Mouse (Mus musculus): ENCODE measurements around the gene Pou2f2. TPM values are rescaled to one million over a fixed set of nuclear protein-coding genes. Genes with fewer than 3 reads are reported as not detected.
A peak's percentile ranks its signal among the peaks of the same experiment; 100 is the strongest.

Gene Pou2f2
- polyA plus RNA-seq, 1 experiment from 2014 or later, result 4.2 TPM

DNA sequence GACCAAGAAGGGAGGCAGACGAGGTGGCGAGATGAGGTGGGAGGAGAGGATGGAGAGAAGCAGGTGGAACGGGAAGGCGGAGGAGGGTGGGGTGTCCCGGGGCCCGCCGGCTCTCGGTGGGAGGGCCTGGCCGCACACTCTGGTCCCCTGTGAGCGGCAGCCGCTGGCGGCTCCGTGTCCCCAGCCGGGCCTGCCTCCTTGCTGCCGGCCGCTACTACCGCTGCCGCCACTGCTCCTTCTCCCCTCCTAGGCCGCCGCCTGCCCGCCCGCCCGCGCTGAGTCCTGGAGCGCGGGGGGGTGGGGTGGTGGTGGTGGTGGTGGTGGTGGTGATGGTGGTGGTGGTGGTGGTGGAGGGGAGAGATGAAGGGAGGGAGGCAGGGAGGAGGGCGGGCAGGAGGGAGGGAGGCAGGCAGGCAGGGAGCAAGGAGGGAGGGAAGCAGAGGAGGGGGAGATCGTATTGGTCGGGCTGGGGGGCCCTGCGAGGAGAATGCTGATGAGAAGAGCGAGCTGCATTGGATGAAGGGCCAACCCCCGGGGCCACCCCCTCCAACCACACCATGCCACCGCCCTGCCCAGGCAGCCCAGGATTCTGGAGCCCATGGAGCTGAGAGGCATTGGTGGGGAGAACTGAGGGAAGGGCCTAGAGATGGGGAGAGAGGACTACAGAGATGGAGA is 106.7 kb downstream of the Pou2f2 start:
- Histone ChIP-seq H3K36me3 (replicated peaks; ENCODE audit: control insufficient read depth, insufficient read depth, low read depth, low read length) (no peaks in the 10 kb centered on the region; the same call in 1 of the 2 replicates), H3K4me1 (ENCODE audit: control insufficient read depth, insufficient read depth, low read length) (no peaks in the 10 kb centered on the region), H3K4me2 (ENCODE audit: low read depth, low read length) (peak overlapping the region; percentile 96), H3K27me3 (ENCODE audit: control insufficient read depth, insufficient read depth, low read length) (no peaks in the 10 kb centered on the region), H3K4me3 (ENCODE audit: low read depth, low read length) (peak overlapping the region; percentile 53), H3K9ac (replicated peaks; ENCODE audit: low read length) (peak overlapping the region; percentile 87), H3K27ac (replicated peaks; ENCODE audit: low read depth, low read length) (peak overlapping the region; percentile 84), H3K9me3 (replicated peaks; ENCODE audit: control insufficient read depth, low read length) (no peaks in the 10 kb centered on the region)
- ATAC-seq (replicated peaks; ENCODE audit: insufficient number of reproducible peaks, low FRiP score, low TSS enrichment, low read depth) (0 out of 2 replicates have a peak, but pooled peaks have one; percentile 14), DNase-seq (ENCODE audit: low spot score) (peak; percentile 66)
- under 1% methylated on average over 19 of the region's 33 CpGs for WGBS

DNA sequence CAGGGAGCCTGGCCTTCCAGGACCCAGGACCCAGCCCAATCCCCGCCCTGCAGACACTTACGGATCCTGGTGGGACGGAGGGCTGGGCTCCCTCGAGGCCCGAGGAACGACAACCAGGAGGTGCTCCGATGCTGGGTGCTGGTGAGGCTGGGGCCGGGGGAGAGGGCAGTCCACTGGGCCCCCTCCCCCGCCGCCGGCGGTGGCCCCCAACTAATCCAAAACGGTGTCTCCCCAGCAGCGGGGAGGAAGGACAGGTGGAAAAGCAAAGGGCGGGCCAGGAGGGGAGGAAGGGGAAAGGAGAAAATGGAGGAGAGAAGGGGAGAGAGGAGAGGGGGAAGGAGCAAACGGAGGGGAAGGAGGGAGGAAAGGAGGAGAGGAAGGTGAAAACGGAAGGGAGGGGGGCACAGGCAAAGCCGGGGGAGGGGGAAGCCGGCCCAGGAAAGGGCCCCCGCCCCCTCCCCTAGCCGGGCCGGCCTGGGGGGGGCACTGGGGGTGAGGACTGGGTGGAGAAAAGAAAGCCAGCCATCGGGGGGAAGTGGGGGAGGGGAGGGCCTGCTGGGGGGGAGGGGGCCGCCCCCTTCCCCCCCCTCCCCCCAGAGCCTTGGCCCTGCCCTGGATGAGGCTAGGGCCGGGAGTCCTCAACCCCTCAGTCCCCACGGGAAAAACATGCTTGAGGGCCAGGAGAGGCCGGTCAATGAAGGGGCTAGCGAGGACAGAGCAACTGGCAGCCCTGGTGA is 107.4 kb downstream of the Pou2f2 start, which contains the start of the genes Grik5 and Zfp574:
TSS of gene Grik5 (minus strand) at position 368 of the 737 bp plus-strand sequence.
TSS of gene Zfp574 (plus strand) at position 589 of the 737 bp plus-strand sequence.
- Histone ChIP-seq H3K27me3 (ENCODE audit: control insufficient read depth, insufficient read depth, low read length) (no peaks in the 10 kb centered on the region), H3K4me1 (ENCODE audit: control insufficient read depth, insufficient read depth, low read length) (no peaks in the 10 kb centered on the region), H3K27ac (replicated peaks; ENCODE audit: low read depth, low read length) (peak within 1 kb of the TSS; percentile 84), H3K4me2 (ENCODE audit: low read depth, low read length) (peak within 1 kb of the TSS; percentile 96), H3K4me3 (ENCODE audit: low read depth, low read length) (peak within 1 kb of the TSS; percentile 53), H3K9me3 (replicated peaks; ENCODE audit: control insufficient read depth, low read length) (no peaks in the 10 kb centered on the region), H3K9ac (replicated peaks; ENCODE audit: low read length) (peak within 1 kb of the TSS; percentile 87), H3K36me3 (replicated peaks; ENCODE audit: control insufficient read depth, insufficient read depth, low read depth, low read length) (no peaks in the 10 kb centered on the region; the same call in 1 of the 2 replicates)
- DNase-seq (ENCODE audit: low spot score) (peak; percentile 28), ATAC-seq (replicated peaks; ENCODE audit: insufficient number of reproducible peaks, low FRiP score, low TSS enrichment, low read depth) (no peak)
- WGBS, result under 1% methylated on average over 25 of the region's 28 CpGs

DNA sequence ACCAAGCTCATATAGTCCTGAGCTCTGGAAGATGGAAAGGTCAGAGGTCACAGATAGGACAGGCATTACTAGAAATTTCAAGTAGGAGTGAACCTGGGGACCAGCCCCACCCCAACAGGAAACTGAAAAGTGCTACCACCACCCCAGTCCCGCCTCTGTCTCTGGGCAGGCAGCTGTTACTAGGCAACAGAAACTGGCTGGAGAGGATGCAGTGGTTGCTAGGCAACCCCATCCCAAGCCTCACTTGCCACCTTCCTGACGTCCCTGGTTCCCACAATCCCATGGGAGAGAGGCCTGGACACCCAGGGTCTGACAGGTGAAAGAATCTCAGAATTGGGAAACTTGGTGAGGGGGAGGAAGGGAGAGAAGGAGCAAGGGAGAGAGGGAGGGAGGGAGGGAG is 110.8 kb downstream of the Pou2f2 start:
- Histone ChIP-seq H3K9me3 (replicated peaks; ENCODE audit: control insufficient read depth, low read length) (no peaks in the 10 kb centered on the region), H3K27ac (replicated peaks; ENCODE audit: low read depth, low read length) (no peak overlapping the region), H3K27me3 (ENCODE audit: control insufficient read depth, insufficient read depth, low read length) (no peaks in the 10 kb centered on the region), H3K4me1 (ENCODE audit: control insufficient read depth, insufficient read depth, low read length) (no peaks in the 10 kb centered on the region), H3K9ac (replicated peaks; ENCODE audit: low read length) (no peak overlapping the region), H3K4me3 (ENCODE audit: low read depth, low read length) (no peak overlapping the region), H3K4me2 (ENCODE audit: low read depth, low read length) (no peak overlapping the region), H3K36me3 (replicated peaks; ENCODE audit: control insufficient read depth, insufficient read depth, low read depth, low read length) (no peaks in the 10 kb centered on the region; the same call in none of the 2 replicates)
- 8% methylated on average over 2 of the region's 2 CpGs for WGBS
- no peak for ATAC-seq (replicated peaks; ENCODE audit: insufficient number of reproducible peaks, low FRiP score, low TSS enrichment, low read depth)
- DNase-seq (ENCODE audit: low spot score), result peak; percentile 40

- Histone ChIP-seq H3K36me3 (replicated peaks; ENCODE audit: control insufficient read depth, insufficient read depth, low read depth, low read length) (no peaks in the 10 kb centered on the region; the same call in none of the 2 replicates), H3K27ac (replicated peaks; ENCODE audit: low read depth, low read length) (no peak overlapping the region)
- WGBS, result 91% methylated on average over 22 of the region's 22 CpGs
These were observed 111.4 kb downstream of the Pou2f2 start for GRCm38 (mm10) chr7:25067909-25068656.

DNA sequence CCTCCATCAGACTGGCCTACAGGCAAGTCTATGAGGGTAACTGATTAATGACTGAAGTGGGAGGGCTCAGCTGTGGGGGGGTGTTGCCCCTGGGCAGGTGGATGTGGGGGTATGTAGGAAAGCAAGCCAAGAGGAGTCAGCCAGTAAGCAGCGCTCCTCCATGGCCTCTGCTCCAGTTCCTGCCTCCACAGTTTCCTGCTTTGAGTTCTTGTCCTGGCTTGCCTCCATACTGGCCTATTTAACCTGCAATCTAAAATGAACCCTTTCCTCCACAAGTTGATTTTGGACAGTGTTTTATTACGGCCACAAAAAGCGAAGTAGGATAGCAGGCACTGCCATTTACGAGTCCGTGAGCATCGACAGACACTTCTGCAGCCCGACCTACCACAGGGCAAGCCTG is 112.2 kb downstream of the Pou2f2 start:
- WGBS, result 95% methylated on average over 7 of the region's 7 CpGs
- Histone ChIP-seq H3K27me3 (ENCODE audit: control insufficient read depth, insufficient read depth, low read length) (no peaks in the 10 kb centered on the region), H3K9me3 (replicated peaks; ENCODE audit: control insufficient read depth, low read length) (no peaks in the 10 kb centered on the region), H3K27ac (replicated peaks; ENCODE audit: low read depth, low read length) (no peak overlapping the region), H3K4me1 (ENCODE audit: control insufficient read depth, insufficient read depth, low read length) (no peaks in the 10 kb centered on the region), H3K36me3 (replicated peaks; ENCODE audit: control insufficient read depth, insufficient read depth, low read depth, low read length) (peaks cover 4% of the 10 kb centered on the region), H3K4me2 (ENCODE audit: low read depth, low read length) (no peak overlapping the region), H3K9ac (replicated peaks; ENCODE audit: low read length) (no peak overlapping the region), H3K4me3 (ENCODE audit: low read depth, low read length) (no peak overlapping the region)
- DNase-seq (ENCODE audit: low spot score) (no peak), ATAC-seq (replicated peaks; ENCODE audit: insufficient number of reproducible peaks, low FRiP score, low TSS enrichment, low read depth) (no peak)

More at GRCm38 (mm10) chr7:25067909-25068656, 111.4 kb downstream of the Pou2f2 start:
- Histone ChIP-seq H3K4me3 (ENCODE audit: low read depth, low read length) (no peak overlapping the region), H3K4me1 (ENCODE audit: control insufficient read depth, insufficient read depth, low read length) (no peaks in the 10 kb centered on the region), H3K27me3 (ENCODE audit: control insufficient read depth, insufficient read depth, low read length) (no peaks in the 10 kb centered on the region), H3K4me2 (ENCODE audit: low read depth, low read length) (no peak overlapping the region), H3K9ac (replicated peaks; ENCODE audit: low read length) (no peak overlapping the region), H3K9me3 (replicated peaks; ENCODE audit: control insufficient read depth, low read length) (no peaks in the 10 kb centered on the region)
- ATAC-seq (replicated peaks; ENCODE audit: insufficient number of reproducible peaks, low FRiP score, low TSS enrichment, low read depth) (no peak), DNase-seq (ENCODE audit: low spot score) (no peak)

- Histone ChIP-seq H3K27ac (replicated peaks; ENCODE audit: low read depth, low read length) (no peak overlapping the region), H3K4me2 (ENCODE audit: low read depth, low read length) (no peak overlapping the region), H3K36me3 (replicated peaks; ENCODE audit: control insufficient read depth, insufficient read depth, low read depth, low read length) (peaks cover 4% of the 10 kb centered on the region), H3K4me1 (ENCODE audit: control insufficient read depth, insufficient read depth, low read length) (no peaks in the 10 kb centered on the region), H3K9me3 (replicated peaks; ENCODE audit: control insufficient read depth, low read length) (no peaks in the 10 kb centered on the region), H3K4me3 (ENCODE audit: low read depth, low read length) (no peak overlapping the region), H3K27me3 (ENCODE audit: control insufficient read depth, insufficient read depth, low read length) (no peaks in the 10 kb centered on the region), H3K9ac (replicated peaks; ENCODE audit: low read length) (no peak overlapping the region)
- DNase-seq (ENCODE audit: low spot score) (no peak), ATAC-seq (replicated peaks; ENCODE audit: insufficient number of reproducible peaks, low FRiP score, low TSS enrichment, low read depth) (no peak)
- 86% methylated on average over 8 of the region's 8 CpGs for WGBS
These were observed 115.6 kb downstream of the Pou2f2 start for GRCm38 (mm10) chr7:25063900-25064299.

DNA sequence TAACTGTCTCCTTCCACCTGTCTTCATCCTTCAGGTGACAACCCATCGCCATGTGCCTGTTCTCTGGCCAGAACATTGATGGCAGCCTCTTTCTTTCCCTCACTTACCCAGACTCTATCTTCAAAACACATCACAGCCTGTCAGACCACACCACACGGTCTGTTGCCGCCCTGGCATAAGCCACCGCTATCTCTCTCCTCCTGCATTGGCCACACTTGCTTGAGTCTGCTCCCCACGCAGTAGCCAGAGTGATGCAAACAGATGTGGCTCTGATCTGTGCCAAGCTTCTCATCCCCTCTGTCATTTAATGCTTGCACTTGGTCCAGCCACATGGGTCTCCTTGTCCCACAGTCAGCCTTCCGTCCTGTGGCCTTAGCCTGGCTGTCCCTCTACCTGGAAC is 116.2 kb downstream of the Pou2f2 start:
- Histone ChIP-seq H3K4me2 (ENCODE audit: low read depth, low read length) (no peak overlapping the region), H3K4me1 (ENCODE audit: control insufficient read depth, insufficient read depth, low read length) (no peaks in the 10 kb centered on the region), H3K4me3 (ENCODE audit: low read depth, low read length) (no peak overlapping the region), H3K9ac (replicated peaks; ENCODE audit: low read length) (no peak overlapping the region), H3K9me3 (replicated peaks; ENCODE audit: control insufficient read depth, low read length) (no peaks in the 10 kb centered on the region), H3K36me3 (replicated peaks; ENCODE audit: control insufficient read depth, insufficient read depth, low read depth, low read length) (peaks cover 4% of the 10 kb centered on the region), H3K27ac (replicated peaks; ENCODE audit: low read depth, low read length) (no peak overlapping the region), H3K27me3 (ENCODE audit: control insufficient read depth, insufficient read depth, low read length) (no peaks in the 10 kb centered on the region)
- 94% methylated on average over 6 of the region's 6 CpGs for WGBS
- DNase-seq (ENCODE audit: low spot score) (no peak), ATAC-seq (replicated peaks; ENCODE audit: insufficient number of reproducible peaks, low FRiP score, low TSS enrichment, low read depth) (no peak)
